Mouse (Mus musculus): ENCODE data around the gene Ddx55.

- TF ChIP-seq CTCF (IDR thresholded peaks at IDR 0.05; ENCODE audit: low read depth), result no peak
- no peak for TF ChIP-seq EP300 (optimal IDR thresholded peaks at IDR 0.05)
These were observed 66.0 kb downstream of the Ddx55 start for GRCm38 (mm10) chr5:124618711-124619110.

All from stomach, postnatal 0 days (tissue).